Mouse (Mus musculus): Measurements from ENCODE around the gene Higd2a.

Higd2a gene

GRCm38 (mm10) chr13:54621155-54621932 lies 31.3 kb downstream of the Higd2a start, which contains the start of gene Faf2:
Faf2 (plus strand) TSS chr13:54621784.
- DNase-seq (ENCODE audit: low spot score): peak; percentile 98

GRCm38 (mm10) chr13:54621960-54622521 lies 32.0 kb downstream of the Higd2a start:
- no peak for DNase-seq (ENCODE audit: low spot score)

GRCm38 (mm10) chr13:54629128-54629527 lies 39.1 kb downstream of the Higd2a start:
- DNase-seq (ENCODE audit: low spot score): no peak

GRCm38 (mm10) chr13:54632731-54633277 lies 42.8 kb downstream of the Higd2a start:
- DNase-seq (ENCODE audit: low spot score): no peak

- DNase-seq (ENCODE audit: low spot score): no peak
These were observed 45.0 kb downstream of the Higd2a start for GRCm38 (mm10) chr13:54635011-54635410.
